Mouse (Mus musculus) layer of hippocampus, postnatal 14 days (tissue): ENCODE results near the gene Ifne. TPM values are rescaled to one million over a fixed set of nuclear protein-coding genes. Genes with fewer than 3 reads are reported as not detected.
"Not testable (repeated sequence)": the region's sequence is repeated elsewhere in the genome, so short reads cannot be mapped to it uniquely, and the experiment has no call there.

ENCODE experiments used
- DNase-seq, 2 experiments: peaks; one replicate each; pipeline ENCODE4 v3.0.0; 2021 to 2022; ENCODE audit warnings: low spot score in 2 of 2, mixed read lengths in 1 of 2
- microRNA-seq, 2 experiments: library from miRNA; unstranded; fragments of <30 nt; microRNA quantifications; one replicate each; pipeline ENCODE4 v1.2.0; 2021
- total RNA-seq, 2 experiments: library from RNA; stranded (reverse); gene quantifications; 2 replicates each; pipeline ENCODE4 v1.2.3; 2021

The Ifne gene
- total RNA-seq, 2 experiments from 2014 or later = not detected

DNA sequence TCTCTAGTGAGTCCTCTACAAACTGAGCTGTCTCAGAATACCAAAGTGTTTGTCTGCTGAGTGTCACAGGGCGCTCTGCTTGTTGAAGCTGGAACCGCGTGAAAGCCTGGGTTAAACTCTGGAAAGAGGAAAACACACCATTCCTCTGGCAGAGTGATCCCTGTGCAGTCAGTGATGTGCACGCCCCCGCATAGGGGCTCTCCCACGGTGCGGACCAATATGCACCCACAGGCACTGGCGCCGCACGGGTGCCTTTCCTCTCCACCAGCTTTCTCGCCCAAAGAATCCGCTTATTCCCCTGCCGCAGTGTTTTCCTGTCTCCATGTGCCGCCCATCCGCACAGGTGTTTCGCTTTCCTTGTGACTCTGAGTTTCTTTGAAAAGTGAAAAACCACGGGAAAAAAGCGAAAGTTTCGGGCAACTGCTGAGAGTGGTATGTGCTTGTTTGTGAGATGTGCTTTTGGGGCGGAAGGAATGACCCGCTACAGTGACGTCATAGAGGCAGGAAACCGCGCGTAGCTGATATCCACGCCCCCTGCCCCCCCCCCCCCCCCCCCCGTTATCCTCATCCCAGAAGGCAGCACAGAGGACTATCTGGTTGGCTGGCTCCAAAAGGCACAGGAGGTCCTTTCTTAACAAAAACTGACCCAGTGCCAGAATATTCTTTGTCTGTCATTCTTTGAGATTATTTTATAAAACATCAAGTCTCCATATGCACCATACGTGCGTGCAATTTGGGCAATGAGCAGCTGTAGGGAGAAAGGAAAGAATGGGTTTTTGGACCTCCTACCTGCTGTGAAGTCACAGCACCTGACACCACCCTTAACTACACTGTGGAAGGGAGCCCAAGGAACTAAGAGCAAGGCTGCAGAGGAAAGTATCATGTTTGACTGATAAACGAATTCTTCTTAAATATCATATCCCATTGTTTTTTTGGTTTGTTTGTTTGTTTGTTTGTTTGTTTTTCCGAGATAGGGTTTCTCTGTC is 11.8 kb downstream of the Ifne start:
- DNase-seq = peak in 1 of 2 experiments; percentile 3

- DNase-seq = peak; percentile 72 to 74
These were observed 12.6 kb downstream of the Ifne start for GRCm38 (mm10) chr4:88867366-88867925.

DNA sequence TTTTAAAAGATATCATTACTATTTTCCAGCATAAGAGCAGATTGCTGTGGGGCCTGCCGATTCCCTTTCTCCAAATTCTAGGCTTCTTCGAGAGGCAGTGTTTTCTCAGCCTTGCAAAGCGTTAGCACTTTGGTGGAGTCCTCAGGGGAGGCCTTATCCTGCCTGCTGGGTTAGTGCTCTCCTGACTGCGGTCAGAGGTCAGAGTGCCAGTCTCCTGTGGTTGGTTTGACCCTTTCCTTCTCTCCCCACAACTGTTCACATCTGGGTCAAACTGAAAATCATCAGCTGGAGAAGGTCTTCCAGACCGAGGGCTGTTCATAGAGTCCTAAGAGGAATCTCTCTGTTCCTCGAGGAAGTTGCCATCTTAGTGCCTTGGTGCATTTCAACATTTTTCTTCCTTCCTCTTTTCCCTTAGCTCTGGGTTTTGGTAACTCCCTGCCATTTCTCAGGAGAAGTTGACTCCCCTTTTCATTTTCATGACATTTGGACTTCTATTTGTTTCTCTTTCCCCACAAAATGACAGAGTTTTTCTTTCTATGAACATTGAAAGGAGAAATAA is 14.9 kb downstream of the Ifne start:
- no peak for DNase-seq

DNA sequence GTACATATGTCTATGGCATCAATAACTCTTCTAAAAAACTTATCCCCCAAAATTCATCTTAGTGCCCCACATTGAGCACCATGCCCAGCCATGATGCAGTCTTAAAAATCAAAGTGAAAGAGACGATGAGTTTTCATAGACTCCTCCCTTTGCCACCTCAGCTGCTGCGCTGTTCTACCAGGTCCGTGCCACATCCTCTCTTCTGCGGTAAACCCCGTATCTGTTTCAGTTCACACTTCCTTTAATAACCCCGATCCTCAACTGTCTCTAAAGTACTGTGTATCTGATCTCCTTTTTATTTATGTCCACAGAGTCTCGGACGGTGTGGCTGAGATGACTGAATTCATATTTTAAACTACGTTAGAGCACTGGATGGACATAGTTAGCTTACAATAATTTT is 15.4 kb downstream of the Ifne start:
- no peak for DNase-seq

GRCm38 (mm10) chr4:88863309-88863708 is 16.7 kb downstream of the Ifne start:
- no peak for DNase-seq

- no peak for DNase-seq
These were observed 20.8 kb downstream of the Ifne start for GRCm38 (mm10) chr4:88859214-88859613.

DNA sequence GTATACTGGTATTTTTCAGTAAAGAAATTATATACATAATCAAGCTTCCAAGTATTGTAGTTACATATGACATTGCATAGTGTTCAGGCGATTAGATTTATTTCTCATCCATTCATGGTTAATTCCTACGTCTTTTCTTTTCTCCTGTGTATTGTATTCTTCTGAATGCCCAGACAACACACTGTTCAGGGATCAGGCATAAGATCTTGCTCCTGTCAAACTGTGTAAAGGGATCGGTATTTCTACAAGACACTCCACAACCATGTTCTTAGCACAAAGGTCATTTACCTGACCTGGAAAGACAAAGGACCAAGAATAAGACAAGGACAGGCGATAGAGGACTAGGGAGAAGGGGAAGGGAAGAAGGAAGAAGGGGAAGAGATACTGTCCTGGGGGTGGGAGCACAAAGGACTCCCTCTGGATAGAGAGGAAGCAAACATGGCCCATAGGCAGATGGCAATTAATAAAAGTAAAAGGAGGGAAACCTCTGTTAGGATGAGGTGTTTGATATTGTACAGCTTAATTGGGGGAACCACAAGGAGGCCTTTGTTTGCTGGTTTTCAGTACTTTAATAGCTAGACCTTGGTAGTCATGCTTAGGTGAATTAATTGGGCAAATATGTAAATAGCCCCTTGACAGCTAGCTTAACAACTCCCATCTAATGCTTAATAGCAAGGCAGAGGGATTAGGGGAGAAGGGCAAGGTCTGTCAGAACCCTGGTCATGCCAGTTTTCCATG is 28.8 kb downstream of the Ifne start:
- DNase-seq = no peak

- DNase-seq = no peak
These were observed 30.3 kb downstream of the Ifne start, which contains the start of gene Ifna1 for GRCm38 (mm10) chr4:88849698-88850097. Gene Ifna1 (plus strand): TSS chr4:88850087.

GRCm38 (mm10) chr4:88845334-88845733 is 34.7 kb downstream of the Ifne start:
- no peak for DNase-seq

GRCm38 (mm10) chr4:88841438-88841911 is 38.5 kb downstream of the Ifne start, which contains the start of gene Ifna4:
Gene Ifna4 (plus strand): TSS chr4:88841861.
- DNase-seq = no peak

DNA sequence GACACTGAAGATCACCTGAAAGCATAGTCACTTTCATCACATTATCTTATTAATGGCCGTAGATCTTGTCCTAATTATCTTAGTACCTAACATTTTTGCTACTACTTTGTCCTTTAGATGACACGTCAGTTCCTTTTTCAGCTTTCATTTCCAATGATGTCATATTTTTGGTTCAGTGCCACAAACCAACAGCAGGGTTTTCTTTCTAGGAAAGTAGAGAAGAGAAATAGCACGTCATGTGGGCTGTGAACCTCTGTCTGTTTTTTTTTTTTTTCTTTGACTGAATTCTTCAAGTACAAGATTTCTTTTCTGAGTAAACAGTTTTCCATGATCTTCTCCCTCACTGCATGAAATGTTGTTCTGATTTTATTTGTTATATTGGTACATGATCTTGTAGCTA is 39.9 kb downstream of the Ifne start:
- no peak for DNase-seq

DNA sequence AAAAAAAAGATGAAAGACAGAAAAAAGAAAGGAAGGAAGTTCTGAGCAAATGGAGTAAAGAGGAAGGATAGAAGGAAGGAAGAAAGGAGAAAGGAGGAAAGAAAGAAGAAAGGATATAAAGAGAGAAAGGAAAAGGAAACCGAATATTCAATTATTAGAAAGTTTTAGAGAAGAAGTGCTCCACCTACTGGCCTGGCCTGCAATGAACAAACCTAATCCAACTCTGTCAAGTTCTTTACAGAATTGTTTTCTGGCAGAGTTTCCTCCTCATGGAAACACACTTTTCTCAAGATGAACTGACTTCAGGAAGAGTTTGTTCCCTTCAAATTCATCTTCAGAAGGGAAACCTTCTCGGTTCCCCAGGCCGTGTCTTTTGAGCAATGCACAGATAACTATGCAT is 41.2 kb downstream of the Ifne start:
- no peak for DNase-seq

DNA sequence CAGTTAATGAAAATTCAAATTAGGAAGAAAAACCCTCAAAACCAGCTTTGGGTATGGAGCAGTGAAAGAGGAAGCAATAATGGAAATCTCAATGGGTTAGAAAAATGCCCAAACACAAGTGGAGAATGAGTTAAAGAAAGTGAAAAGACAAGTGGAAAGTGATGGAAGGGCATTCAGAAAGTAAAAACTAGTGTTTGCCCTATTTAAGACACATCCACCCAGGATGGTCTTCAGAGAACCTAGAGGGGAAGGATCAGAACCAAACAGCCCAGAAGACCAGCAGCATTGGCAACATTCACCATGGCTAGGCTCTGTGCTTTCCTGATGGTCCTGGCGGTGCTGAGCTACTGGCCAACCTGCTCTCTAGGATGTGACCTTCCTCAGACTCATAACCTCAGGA is 44.8 kb downstream of the Ifne start, which contains the start of gene Ifna5:
Gene Ifna5 (plus strand): TSS at position 301 of the 400 bp plus-strand sequence.
- not testable (repeated sequence) for DNase-seq

DNA sequence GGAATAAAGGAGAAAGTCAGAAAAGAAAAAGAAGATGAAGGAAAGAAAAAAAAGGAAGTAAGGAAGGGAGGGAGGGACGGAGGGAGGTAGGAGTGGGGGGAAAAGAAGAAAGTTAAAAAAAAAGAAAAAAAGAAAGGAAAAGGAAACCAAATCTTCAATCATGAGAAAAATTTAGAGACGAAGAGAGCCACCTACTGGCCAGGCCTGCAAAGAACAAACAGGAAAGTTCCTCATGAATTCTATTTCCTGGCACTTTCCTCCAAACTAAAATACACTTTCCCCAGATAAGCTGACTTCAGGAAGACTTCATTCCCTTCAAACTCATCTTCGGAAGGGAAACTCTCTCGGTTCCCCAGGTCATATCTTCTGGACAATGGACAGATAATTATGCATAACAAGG is 49.5 kb downstream of the Ifne start:
- peak; percentile 13 to 31 for DNase-seq

Small RNA genes lying within 50 kb of the gene (microRNA-seq; reads per million reads assigned to microRNA genes)
- gene Mir31 = 66.1 to 1,115 reads per million in 2 experiments

Other genes starting within 250 kb of the Ifne start
- not detected for gene C87499, start 245.8 kb downstream of the Ifne start, total RNA-seq
- not detected for gene Ifna13, start 235.7 kb downstream of the Ifne start, total RNA-seq
- not detected for gene Ifna16, start 203.3 kb downstream of the Ifne start, total RNA-seq
- gene Ifna2, start 196.3 kb downstream of the Ifne start, total RNA-seq = not detected
- not detected for gene Ifnab, start 188.8 kb downstream of the Ifne start, total RNA-seq
- 1 to 10 TPM; 1.1 to 2.1 TPM for gene Gm26566, start 158.4 kb downstream of the Ifne start, total RNA-seq
- gene Klhl9, start 157.7 kb downstream of the Ifne start, total RNA-seq = 100 to 1,000 TPM; 105 to 106 TPM
- not detected for gene Gm13271, start 125.3 kb downstream of the Ifne start, total RNA-seq
- not detected for gene Gm13283, start 120.1 kb downstream of the Ifne start, total RNA-seq
- not detected for gene Gm13290, start 106.4 kb downstream of the Ifne start, total RNA-seq
- gene Gm13289, start 103.3 kb downstream of the Ifne start, total RNA-seq = not detected
- gene Gm13272, start 100.4 kb downstream of the Ifne start, total RNA-seq = not detected
- not detected for gene Ifnz, start 98.1 kb downstream of the Ifne start, total RNA-seq
- not detected for gene Gm13276, start 94.5 kb downstream of the Ifne start, total RNA-seq
- gene Gm13277, start 91.6 kb downstream of the Ifne start, total RNA-seq = not detected
- gene Gm13278, start 88.7 kb downstream of the Ifne start, total RNA-seq = not detected
- gene Gm13275, start 85.7 kb downstream of the Ifne start, total RNA-seq = not detected
- gene Gm13279, start 82.8 kb downstream of the Ifne start, total RNA-seq = not detected
- gene Gm13285, start 80.5 kb downstream of the Ifne start, total RNA-seq = not detected
- gene Gm13287, start 76.9 kb downstream of the Ifne start, total RNA-seq = not detected
- not detected for gene Gm13288, start 74.7 kb downstream of the Ifne start, total RNA-seq
- gene Ifna7, start 64.0 kb downstream of the Ifne start, total RNA-seq = not detected
- gene Ifna11, start 60.2 kb downstream of the Ifne start, total RNA-seq = not detected
- gene Ifna6, start 52.8 kb downstream of the Ifne start, total RNA-seq = not detected
- gene Ifna5, start 44.7 kb downstream of the Ifne start, total RNA-seq = not detected
- not detected for gene Ifna4, start 38.3 kb downstream of the Ifne start, total RNA-seq
- gene Ifna1, start 30.1 kb downstream of the Ifne start, total RNA-seq = not detected